Mouse (Mus musculus) spleen, adult 2 months (tissue): ENCODE data around the gene Nav3. TPM values are rescaled to one million over a fixed set of nuclear protein-coding genes. Genes with fewer than 3 reads are reported as not detected.

Experiments used
- DNase-seq, 2 experiments: peaks; one replicate each; pipeline versions ENCODE4 v3.0.0 to v3.0.0-alpha.2; 2012 to 2021; ENCODE audit warnings: low spot score in 2 of 2, low read depth in 1 of 2
- H3K27ac ChIP-seq: fragments of 200-500 bp; 2 replicates; pipeline ENCODE4 v1.5.1; 2012; ENCODE audit warnings: low read length, inconsistent platforms; ENCODE audit not compliant: insufficient read depth
- H3K27me3 ChIP-seq: fragments of 200-500 bp; 2 replicates; pipeline ENCODE4 v1.6.1; 2012; ENCODE audit warnings: mild to moderate bottlenecking, moderate library complexity, low read length, inconsistent platforms; ENCODE audit not compliant: control insufficient read depth, insufficient read depth
- H3K36me3 ChIP-seq: fragments of 200-500 bp; 2 replicates; pipeline ENCODE4 v1.6.1; 2012; ENCODE audit warnings: mild to moderate bottlenecking, low read length, inconsistent platforms; ENCODE audit not compliant: control insufficient read depth, insufficient read depth
- H3K4me1 ChIP-seq: fragments of 200-500 bp; 2 replicates; pipeline ENCODE4 v1.6.1; 2011; ENCODE audit warnings: inconsistent platforms; ENCODE audit not compliant: control insufficient read depth, insufficient read depth, insufficient read length
- H3K4me3 ChIP-seq: fragments of 200-500 bp; 2 replicates; pipeline ENCODE4 v1.5.1; 2011; ENCODE audit warnings: mild to moderate bottlenecking, inconsistent platforms; ENCODE audit not compliant: insufficient read depth, insufficient read length; ENCODE audit errors: extremely low read depth
- CTCF ChIP-seq: fragments of 200-500 bp; IDR thresholded peaks from 2 replicates; pipeline ENCODE4 v1.5.1; 2011; ENCODE audit warnings: mild to moderate bottlenecking, inconsistent platforms; ENCODE audit not compliant: insufficient read depth, insufficient read length, insufficient replicate concordance; ENCODE audit errors: extremely low read depth
- POLR2A ChIP-seq: fragments of 200-500 bp; IDR thresholded peaks from 2 replicates; pipeline ENCODE4 v1.6.1; 2011; ENCODE audit warnings: low read depth, low read length, inconsistent platforms
- whole genome bisulfite sequencing: fragments of 180-500 bp; shearing (Covaris S2); methylation state at CpG from one replicate; pipeline ENCODE4 v1.1.7; 2018; 5-methylcytosine and 5-hydroxymethylcytosine counted together
- polyA plus RNA-seq: library from polyadenylated mRNA; depleted of rRNA; stranded (reverse); fragments of >200 nt; gene quantifications from 2 replicates; pipeline ENCODE4 v1.2.3, GENCODE M21; 2012

Nav3 gene
- polyA plus RNA-seq, 1 experiment: 0.39 TPM

DNA sequence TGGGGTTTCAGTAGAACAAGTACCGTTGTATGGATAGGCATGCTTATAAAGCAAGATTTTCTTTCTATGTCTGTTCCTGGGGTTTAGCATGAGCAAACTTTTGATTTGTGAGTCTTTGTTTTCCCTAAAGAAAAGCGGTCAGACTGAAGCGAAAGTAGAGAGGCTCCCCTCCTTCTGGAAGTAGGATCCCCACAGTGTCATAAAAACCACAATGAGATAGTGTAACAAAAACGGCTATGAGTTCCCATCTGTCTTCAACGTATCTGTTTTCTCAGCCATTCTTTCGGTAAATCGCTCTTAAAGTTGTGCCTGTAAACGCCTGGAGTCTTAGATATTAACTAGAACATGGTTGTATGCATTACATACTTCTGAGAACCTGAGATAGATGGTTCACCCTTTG lies 479.7 kb downstream of the Nav3 start:
- Histone ChIP-seq H3K36me3 (no peaks in the 10 kb centered on the region), H3K27me3 (no peaks in the 10 kb centered on the region), H3K4me3 (no peak overlapping the region), H3K27ac (no peak overlapping the region), H3K4me1 (no peaks in the 10 kb centered on the region)
- TF ChIP-seq CTCF (no peak), POLR2A (no peak)
- DNase-seq: no peak
- WGBS: 69% methylated on average over 8 of the region's 8 CpGs

GRCm38 (mm10) chr10:109974177-109974576 lies 481.8 kb downstream of the Nav3 start:
- 76% methylated on average over 4 of the region's 4 CpGs for WGBS
- Histone ChIP-seq H3K4me1 (no peaks in the 10 kb centered on the region), H3K36me3 (no peaks in the 10 kb centered on the region), H3K27me3 (no peaks in the 10 kb centered on the region), H3K27ac (no peak overlapping the region), H3K4me3 (no peak overlapping the region)
- DNase-seq: no peak
- no peak for TF ChIP-seq CTCF
- TF ChIP-seq POLR2A: no peak

GRCm38 (mm10) chr10:109973483-109973882 lies 482.5 kb downstream of the Nav3 start:
- H3K4me1 ChIP-seq: no peaks in the 10 kb centered on the region
- H3K27ac ChIP-seq: no peak overlapping the region
- DNase-seq: no peak
- no peaks in the 10 kb centered on the region for H3K36me3 ChIP-seq
- H3K27me3 ChIP-seq: no peaks in the 10 kb centered on the region
- 22% methylated on average over 3 of the region's 3 CpGs for WGBS
- no peak overlapping the region for H3K4me3 ChIP-seq
- TF ChIP-seq POLR2A: no peak
- TF ChIP-seq CTCF: no peak

DNA sequence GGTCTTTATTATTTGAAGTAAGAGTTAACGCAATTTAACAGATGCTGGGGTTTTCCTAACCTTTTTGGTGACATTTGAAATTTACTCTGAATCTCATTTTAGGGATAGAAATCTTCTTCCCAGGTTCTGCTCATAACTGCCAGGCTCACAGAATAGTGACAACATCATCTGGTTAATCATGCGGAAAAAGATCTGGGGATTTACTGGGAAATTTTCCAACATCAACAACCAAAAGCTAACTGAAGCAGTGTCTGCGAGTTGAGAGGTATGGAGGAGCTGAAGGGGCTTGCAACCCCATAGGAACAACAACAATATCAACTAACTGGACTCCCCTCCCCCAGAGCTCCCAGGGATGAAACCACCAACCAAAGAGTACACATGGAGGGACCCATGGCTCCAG lies 505.7 kb downstream of the Nav3 start:
- DNase-seq: no peak
- TF ChIP-seq POLR2A (no peak), CTCF (no peak)
- H3K4me1 ChIP-seq: no peaks in the 10 kb centered on the region
- H3K27me3 ChIP-seq: no peaks in the 10 kb centered on the region
- no peak overlapping the region for H3K4me3 ChIP-seq
- H3K36me3 ChIP-seq: no peaks in the 10 kb centered on the region
- H3K27ac ChIP-seq: no peak overlapping the region
- 89% methylated on average over 3 of the region's 3 CpGs for WGBS

GRCm38 (mm10) chr10:109929319-109929622 lies 526.7 kb downstream of the Nav3 start:
- no peak for DNase-seq
- TF ChIP-seq POLR2A: no peak
- no peak for TF ChIP-seq CTCF
- Histone ChIP-seq H3K4me1 (no peaks in the 10 kb centered on the region), H3K36me3 (no peaks in the 10 kb centered on the region), H3K4me3 (no peak overlapping the region), H3K27me3 (no peaks in the 10 kb centered on the region), H3K27ac (no peak overlapping the region)
- WGBS: 84% methylated on average over 5 of the region's 5 CpGs

GRCm38 (mm10) chr10:109928547-109929318 lies 527.3 kb downstream of the Nav3 start:
- DNase-seq: no peak
- WGBS: 87% methylated on average over 8 of the region's 8 CpGs
- Histone ChIP-seq H3K27me3 (no peaks in the 10 kb centered on the region), H3K4me3 (no peak overlapping the region), H3K4me1 (no peaks in the 10 kb centered on the region), H3K27ac (no peak overlapping the region), H3K36me3 (no peaks in the 10 kb centered on the region)
- TF ChIP-seq CTCF: no peak
- no peak for TF ChIP-seq POLR2A

DNA sequence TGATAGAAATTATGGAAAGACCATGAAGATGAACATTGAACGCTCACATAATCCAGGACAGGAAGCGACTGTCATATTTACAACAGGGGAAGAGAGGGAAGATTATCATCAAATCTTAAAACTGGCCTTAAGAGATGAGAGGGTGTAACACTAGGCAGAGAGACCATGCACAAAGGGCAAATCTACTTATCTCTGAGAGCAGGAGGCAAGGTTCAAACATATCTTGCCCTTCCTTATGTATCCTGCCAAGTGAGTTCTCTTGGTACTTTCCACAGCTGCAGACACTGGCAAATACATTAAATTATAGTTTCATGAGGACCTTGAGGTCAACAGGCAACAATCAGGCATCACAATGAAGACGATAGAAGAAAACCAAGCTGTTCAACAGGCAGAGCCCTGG lies 529.9 kb downstream of the Nav3 start:
- TF ChIP-seq CTCF (no peak), POLR2A (no peak)
- no peaks in the 10 kb centered on the region for H3K27me3 ChIP-seq
- H3K4me1 ChIP-seq: no peaks in the 10 kb centered on the region
- no peak overlapping the region for H3K4me3 ChIP-seq
- WGBS: 53% methylated on average over 3 of the region's 3 CpGs
- DNase-seq: no peak
- no peak overlapping the region for H3K27ac ChIP-seq
- no peaks in the 10 kb centered on the region for H3K36me3 ChIP-seq

- Histone ChIP-seq H3K27me3 (no peaks in the 10 kb centered on the region), H3K4me1 (no peaks in the 10 kb centered on the region), H3K4me3 (no peak overlapping the region), H3K27ac (no peak overlapping the region), H3K36me3 (no peaks in the 10 kb centered on the region)
- 50% methylated on average over 2 of the region's 2 CpGs for WGBS
- no peak for TF ChIP-seq POLR2A
- no peak for TF ChIP-seq CTCF
- no peak for DNase-seq
Measured at GRCm38 (mm10) chr10:109924136-109924535, 531.9 kb downstream of the Nav3 start.
